Mouse (Mus musculus) MEL (cell line): ENCODE measurements around the gene Tent5b.

Source experiments
- CHD1 ChIP-seq: IDR thresholded peaks from 2 replicates; pipeline ENCODE4 v1.6.1; 2012; ENCODE audit warnings: low read depth, mild to moderate bottlenecking, inconsistent platforms, low read length, improper control_type of control experiment
- CTCF ChIP-seq, 3 experiments: IDR thresholded peaks in 2 of 3; conservative IDR thresholded peaks in 1 of 3; 2 replicates each; pipeline ENCODE4 v1.5.1; 2011 to 2012; ENCODE audit warnings: low read length in 3 of 3, low read depth in 2 of 3, mild to moderate bottlenecking in 2 of 3, improper control_type of control experiment in 1 of 3, inconsistent platforms in 1 of 3, mixed read lengths in 1 of 3, moderate library complexity in 1 of 3; ENCODE audit not compliant: control insufficient read depth in 1 of 3, insufficient read depth in 1 of 3, poor library complexity in 1 of 3, severe bottlenecking in 1 of 3
- EP300 ChIP-seq, 2 experiments: IDR thresholded peaks; 2 replicates each; pipeline ENCODE4 v1.6.1; 2011; ENCODE audit warnings: improper control_type of control experiment in 2 of 2, low read length in 2 of 2, low read depth in 1 of 2, mild to moderate bottlenecking in 1 of 2
- GATA1 ChIP-seq: IDR thresholded peaks from 2 replicates; pipeline ENCODE4 v1.6.1; 2011; ENCODE audit warnings: low read depth, low read length, improper control_type of control experiment
- HCFC1 ChIP-seq: IDR thresholded peaks from 2 replicates; pipeline ENCODE4 v1.6.1; 2012; ENCODE audit warnings: low read depth, mild to moderate bottlenecking, inconsistent platforms, low read length, improper control_type of control experiment, moderate library complexity
- JUND ChIP-seq: IDR thresholded peaks from 2 replicates; pipeline ENCODE4 v1.6.1; 2011; ENCODE audit warnings: low read depth, mild to moderate bottlenecking, improper control_type of control experiment, low read length
- MAFK ChIP-seq: IDR thresholded peaks from 2 replicates; pipeline ENCODE4 v1.6.1; 2011; ENCODE audit warnings: low read depth, mild to moderate bottlenecking, low read length, improper control_type of control experiment, borderline replicate concordance
- MAX ChIP-seq: IDR thresholded peaks from 2 replicates; pipeline ENCODE4 v1.6.1; 2011; ENCODE audit warnings: low read length, improper control_type of control experiment
- POLR2A ChIP-seq, 2 experiments: IDR thresholded peaks; 2 replicates each; pipeline ENCODE4 v1.6.1; 2011 to 2012; ENCODE audit warnings: low read length in 2 of 2, mild to moderate bottlenecking in 2 of 2, control low read depth in 1 of 2, improper control_type of control experiment in 1 of 2, low read depth in 1 of 2, moderate library complexity in 1 of 2; ENCODE audit not compliant: control insufficient read depth in 1 of 2, insufficient read depth in 1 of 2, poor library complexity in 1 of 2
- RCOR1 ChIP-seq: IDR thresholded peaks from 2 replicates; pipeline ENCODE4 v1.6.1; 2012; ENCODE audit warnings: low read depth, mild to moderate bottlenecking, inconsistent platforms, low read length, improper control_type of control experiment
- SMC3 ChIP-seq: IDR thresholded peaks from 2 replicates; pipeline ENCODE4 v1.6.1; 2011; ENCODE audit warnings: low read depth, low read length, improper control_type of control experiment
- TAL1 ChIP-seq: IDR thresholded peaks from 2 replicates; pipeline ENCODE4 v1.6.1; 2012; ENCODE audit warnings: mild to moderate bottlenecking, inconsistent platforms, low read length, moderate library complexity, mixed read lengths
- TCF12 ChIP-seq: IDR thresholded peaks from 2 replicates; pipeline ENCODE4 v1.6.1; 2014; ENCODE audit warnings: low read depth, mild to moderate bottlenecking, inconsistent platforms, low read length, improper control_type of control experiment, moderate library complexity

- TF ChIP-seq CHD1: no peak
- no peak for TF ChIP-seq SMC3
- TF ChIP-seq TCF12: no peak
- no peak for TF ChIP-seq EP300 (IDR thresholded peaks at IDR 0.05; ENCODE audit: low read depth in 1 of 2, low read length in 2 of 2)
- TF ChIP-seq HCFC1: no peak
- TF ChIP-seq JUND: no peak
- no peak for TF ChIP-seq MAX
- no peak for TF ChIP-seq CTCF (IDR thresholded peaks at IDR 0.05 in 2 of 3, conservative IDR thresholded peaks at IDR 0.05 in 1 of 3; ENCODE audit: control insufficient read depth in 1 of 3, insufficient read depth in 1 of 3, low read depth in 2 of 3, low read length in 3 of 3, poor library complexity in 1 of 3, severe bottlenecking in 1 of 3)
- no peak for TF ChIP-seq RCOR1
- no peak for TF ChIP-seq MAFK
- TF ChIP-seq TAL1: no peak
- TF ChIP-seq POLR2A (IDR thresholded peaks at IDR 0.05; ENCODE audit: control insufficient read depth in 1 of 2, insufficient read depth in 1 of 2, low read depth in 1 of 2, low read length in 2 of 2, poor library complexity in 1 of 2): no peak
- no peak for TF ChIP-seq GATA1
These were observed 44.0 kb upstream of the Tent5b start for GRCm38 (mm10) chr4:133435921-133436320.
